Mouse (Mus musculus): ENCODE results near the gene Nucks1.

DNA sequence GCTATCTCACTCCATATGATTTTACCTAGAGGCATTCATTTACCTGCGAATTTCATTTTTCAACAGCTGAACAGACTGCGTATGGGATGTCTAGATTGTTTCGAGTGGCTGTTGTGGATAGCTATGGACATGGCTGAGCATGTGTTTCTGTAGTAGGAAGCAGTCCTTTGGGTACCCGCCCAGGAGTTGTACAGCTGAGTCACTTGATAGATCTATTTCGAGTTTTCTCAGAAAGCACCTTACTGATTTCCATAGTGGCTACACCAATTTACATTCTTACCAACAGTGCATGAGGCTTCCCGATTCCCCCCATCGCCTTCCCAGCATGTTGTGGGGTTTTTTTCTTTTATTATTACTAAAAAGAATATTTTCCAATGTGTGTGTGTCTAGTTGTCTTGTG, 7.1 kb upstream of the Nucks1 start:
- no peak for TF ChIP-seq CTCF (IDR thresholded peaks at IDR 0.05; ENCODE audit: borderline replicate concordance, insufficient read depth, low read length)
- no peak for TF ChIP-seq POLR2A (IDR thresholded peaks at IDR 0.05; ENCODE audit: low read depth, low read length)

Measured in embryonic fibroblast, embryonic 13.5 days (primary cell).